ENCODE assay signal across 10 mouse cellular contexts in genomic region chr19:42440089-42440488, GRCm38 (mm10). TPM values are rescaled to one million over a fixed set of nuclear protein-coding genes. Genes with fewer than 3 reads are reported as not detected.
A peak's percentile ranks its signal among the peaks of the same experiment; 100 is the strongest.
DNase-seq lines count a peak whose midpoint lies in the region; ATAC-seq and TF ChIP-seq lines count a peak whose summit lies in the region.
"Had no signal": no experiment of that assay in that cellular context is flagged by ENCODE, and none has a peak within 500 bp of the region (broad histone marks: within the 10 kb centered on the region; RNA-seq: fewer than 3 reads in every experiment).

No protein-coding gene starts in this region.

- no peak for DNase-seq in midbrain, embryonic 11.5 days (ENCODE audit: low spot score, missing footprints)
- DNase-seq in ZHBTc4 (ENCODE audit: low read depth, low spot score): peak; percentile 86
- no peak for DNase-seq in stomach, postnatal 0 days (ENCODE audit: low spot score)
- no peak for DNase-seq in neural tube, embryonic 10.5 days (ENCODE audit: extremely low spot score, low spot score)
- DNase-seq: layer of hippocampus, adult 9-11 months had no signal

- no peaks in the 10 kb centered on the region for H3K4me1 ChIP-seq in intestine, postnatal 0 days (replicated peaks; ENCODE audit: control insufficient read depth, insufficient read depth, low read length)
- H3K4me1 ChIP-seq in intestine, embryonic 16.5 days (ENCODE audit: control insufficient read depth, insufficient read depth, low read length): no peaks in the 10 kb centered on the region
- H3K4me1 ChIP-seq in midbrain, embryonic 16.5 days (ENCODE audit: control insufficient read depth, insufficient read depth, low read length): no peaks in the 10 kb centered on the region
- H3K4me1 ChIP-seq in midbrain, embryonic 11.5 days (ENCODE audit: control insufficient read depth, insufficient read depth, low read length): no peaks in the 10 kb centered on the region
- H3K4me1 ChIP-seq in stomach, postnatal 0 days (replicated peaks; ENCODE audit: control insufficient read depth, insufficient read depth): no peaks in the 10 kb centered on the region

- H3K27me3 ChIP-seq in intestine, postnatal 0 days (replicated peaks; ENCODE audit: control insufficient read depth, insufficient read depth, low read length): peaks cover 7% of the 10 kb centered on the region; the same call in 1 of the 2 replicates
- peaks cover 4% of the 10 kb centered on the region; the same call in 1 of the 2 replicates for H3K27me3 ChIP-seq in intestine, embryonic 16.5 days (replicated peaks; ENCODE audit: control insufficient read depth, insufficient read depth, low read length)
- H3K27me3 ChIP-seq in midbrain, embryonic 16.5 days (ENCODE audit: control insufficient read depth, insufficient read depth, low read depth, low read length): no peaks in the 10 kb centered on the region; the same call in 1 of the 2 replicates
- H3K27me3 ChIP-seq in midbrain, embryonic 11.5 days (ENCODE audit: control insufficient read depth, insufficient read depth, low read length): no peaks in the 10 kb centered on the region
- H3K27me3 ChIP-seq in stomach, postnatal 0 days (ENCODE audit: control insufficient read depth, insufficient read depth, low read length): no peaks in the 10 kb centered on the region

- no peaks in the 10 kb centered on the region for H3K36me3 ChIP-seq in intestine, postnatal 0 days (ENCODE audit: control insufficient read depth, insufficient read depth)
- H3K36me3 ChIP-seq in intestine, embryonic 16.5 days (ENCODE audit: control insufficient read depth, insufficient read depth, low read length): no peaks in the 10 kb centered on the region
- H3K36me3 ChIP-seq in midbrain, embryonic 16.5 days (ENCODE audit: control insufficient read depth, insufficient read depth, low read length): no peaks in the 10 kb centered on the region
- no peaks in the 10 kb centered on the region for H3K36me3 ChIP-seq in midbrain, embryonic 11.5 days (ENCODE audit: control insufficient read depth, insufficient read depth, low read length)
- no peaks in the 10 kb centered on the region for H3K36me3 ChIP-seq in stomach, postnatal 0 days (ENCODE audit: control insufficient read depth, insufficient read depth, low read length)

- no peak overlapping the region for H3K4me3 ChIP-seq in intestine, postnatal 0 days (ENCODE audit: low read depth, low read length)
- H3K4me3 ChIP-seq in intestine, embryonic 16.5 days (ENCODE audit: low read length): no peak overlapping the region
- H3K4me3 ChIP-seq in midbrain, embryonic 16.5 days (ENCODE audit: low read depth, low read length): no peak overlapping the region
- no peak overlapping the region for H3K4me3 ChIP-seq in midbrain, embryonic 11.5 days (ENCODE audit: low read depth, low read length)
- no peak overlapping the region for H3K4me3 ChIP-seq in stomach, postnatal 0 days (ENCODE audit: low read depth, low read length)

- TF ChIP-seq CTCF in intestine, postnatal 0 days (IDR thresholded peaks at IDR 0.05; ENCODE audit: low read depth): peak; percentile 51
- peak; percentile 42 for TF ChIP-seq CTCF in stomach, postnatal 0 days (IDR thresholded peaks at IDR 0.05; ENCODE audit: low read depth)

- H3K4me2 ChIP-seq in intestine, postnatal 0 days (replicated peaks; ENCODE audit: low read depth): no peak overlapping the region
- no peak overlapping the region for H3K4me2 ChIP-seq in intestine, embryonic 16.5 days (ENCODE audit: low read depth, low read length)
- no peak overlapping the region for H3K4me2 ChIP-seq in midbrain, embryonic 16.5 days (ENCODE audit: low read length)
- H3K4me2 ChIP-seq in midbrain, embryonic 11.5 days: no peak overlapping the region
- H3K4me2 ChIP-seq in stomach, postnatal 0 days (replicated peaks; ENCODE audit: low read depth): no peak overlapping the region

- WGBS in intestine, postnatal 0 days: 32% methylated on average over 3 of the region's 3 CpGs
- WGBS in intestine, embryonic 16.5 days: 25% methylated on average over 3 of the region's 3 CpGs
- 34% methylated on average over 3 of the region's 3 CpGs for WGBS in midbrain, embryonic 16.5 days
- WGBS in midbrain, embryonic 11.5 days: 37% methylated on average over 3 of the region's 3 CpGs
- WGBS in stomach, postnatal 0 days: 34% methylated on average over 3 of the region's 3 CpGs

- H3K9ac ChIP-seq in intestine, postnatal 0 days (ENCODE audit: low read depth, low read length): no peak overlapping the region
- no peak overlapping the region for H3K9ac ChIP-seq in intestine, embryonic 16.5 days (ENCODE audit: low read depth, low read length)
- no peak overlapping the region for H3K9ac ChIP-seq in midbrain, embryonic 16.5 days (ENCODE audit: low read depth, low read length)
- H3K9ac ChIP-seq in midbrain, embryonic 11.5 days (ENCODE audit: low read length): no peak overlapping the region
- no peak overlapping the region for H3K9ac ChIP-seq in stomach, postnatal 0 days (ENCODE audit: low read length)

- no peaks in the 10 kb centered on the region for H3K9me3 ChIP-seq in intestine, postnatal 0 days (ENCODE audit: control insufficient read depth)
- no peaks in the 10 kb centered on the region for H3K9me3 ChIP-seq in intestine, embryonic 16.5 days (ENCODE audit: control insufficient read depth, low read length)
- H3K9me3 ChIP-seq in midbrain, embryonic 16.5 days (replicated peaks; ENCODE audit: control insufficient read depth, low read length, poor library complexity, severe bottlenecking): no peaks in the 10 kb centered on the region
- H3K9me3 ChIP-seq in midbrain, embryonic 11.5 days (ENCODE audit: control insufficient read depth, low read length): no peaks in the 10 kb centered on the region
- H3K9me3 ChIP-seq in stomach, postnatal 0 days (ENCODE audit: control insufficient read depth, low read length): no peaks in the 10 kb centered on the region

- no peak overlapping the region for H3K27ac ChIP-seq in intestine, postnatal 0 days (ENCODE audit: low read depth, low read length)
- H3K27ac ChIP-seq in intestine, embryonic 16.5 days (ENCODE audit: low read length): no peak overlapping the region
- no peak overlapping the region for H3K27ac ChIP-seq in midbrain, embryonic 16.5 days (ENCODE audit: low read length)
- no peak overlapping the region for H3K27ac ChIP-seq in midbrain, embryonic 11.5 days (ENCODE audit: low read depth, low read length)
- H3K27ac ChIP-seq in stomach, postnatal 0 days (replicated peaks): no peak overlapping the region

- ATAC-seq in intestine, postnatal 0 days: no peak
- no peak for ATAC-seq in intestine, embryonic 16.5 days
- ATAC-seq in midbrain, embryonic 16.5 days: peak; percentile 34; the same call in 1 of the 2 replicates
- ATAC-seq in midbrain, embryonic 11.5 days (ENCODE audit: low FRiP score): no peak
- ATAC-seq in stomach, postnatal 0 days (ENCODE audit: low FRiP score, low TSS enrichment): no peak

- TF ChIP-seq EP300 in stomach, postnatal 0 days (optimal IDR thresholded peaks at IDR 0.05): no peak

RNA-seq across cellular contexts. Expression of gene Crtac1, which starts 8.5 kb away (rescaled TPM):
- 4.2 and 4.3 TPM in 2 replicates for polyA plus RNA-seq in intestine, postnatal 0 days (2015; fragmentation: Nextera tagmentation; extraction: Ambion mirVana)
- polyA plus RNA-seq in intestine, embryonic 16.5 days (2015; fragmentation: Nextera tagmentation; extraction: Ambion mirVana): 4.8 and 5.6 TPM in 2 replicates
- polyA plus RNA-seq in midbrain, embryonic 16.5 days (2015; fragmentation: Nextera tagmentation; extraction: Ambion mirVana): 26.0 and 34.0 TPM in 2 replicates
- 3.3 and 4.4 TPM in 2 replicates for polyA plus RNA-seq in midbrain, embryonic 11.5 days (2014; fragmentation: Nextera tagmentation; extraction: Ambion mirVana)
- polyA plus RNA-seq in stomach, postnatal 0 days (2015; fragmentation: Nextera tagmentation; extraction: Ambion mirVana): 3.0 and 4.5 TPM in 2 replicates
- polyA plus RNA-seq: liver, adult 2 months; spleen, adult 2 months had no signal
